Mouse (Mus musculus): ENCODE results near the gene Wnt3a. TPM values are rescaled to one million over a fixed set of nuclear protein-coding genes. Genes with fewer than 3 reads are reported as not detected.
"Not testable (repeated sequence)": the region's sequence is repeated elsewhere in the genome, so short reads cannot be mapped to it uniquely, and the experiment has no call there.

The Wnt3a gene
- polyA plus RNA-seq, 1 experiment, result 1.1 TPM

DNA sequence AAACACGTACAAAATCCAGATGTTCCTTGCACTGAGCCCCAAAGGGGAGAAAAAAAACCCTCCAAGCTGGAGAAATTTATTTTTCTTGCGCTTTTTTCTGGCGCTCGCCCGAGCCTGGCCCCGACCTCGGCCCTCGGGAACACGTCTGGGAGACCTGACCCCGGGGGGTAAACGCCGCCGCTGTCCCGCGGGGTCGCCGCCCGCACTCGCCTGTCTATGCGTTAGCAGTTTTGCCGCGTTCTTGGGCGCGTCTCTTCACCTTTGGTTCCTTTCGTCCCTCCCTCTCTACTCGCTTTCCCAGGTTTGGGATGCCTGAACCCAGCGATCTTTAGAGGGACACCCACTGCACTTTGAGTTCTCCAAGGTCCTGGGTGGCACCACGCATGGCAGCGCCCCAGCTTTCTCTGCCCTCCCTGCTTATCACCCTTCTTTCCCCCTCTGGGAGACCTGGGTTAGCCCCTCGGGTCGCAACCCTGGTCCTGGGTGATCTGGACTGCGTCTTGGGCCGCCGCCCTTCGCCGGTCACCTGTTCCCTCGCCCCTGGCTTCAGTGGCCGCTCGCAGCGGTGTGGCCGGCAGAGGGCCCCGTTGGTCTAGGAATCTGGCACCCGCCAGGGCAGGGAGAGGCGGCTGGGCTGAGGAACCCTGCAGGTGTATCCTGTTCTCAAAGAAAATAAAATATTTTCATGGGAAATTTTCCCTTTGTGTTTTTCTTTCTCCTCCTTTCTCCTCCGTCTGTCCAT is 17.0 kb upstream of the Wnt3a start:
- DNase-seq (ENCODE audit: low read depth), result peak; percentile 67
- TF ChIP-seq CTCF (IDR thresholded peaks at IDR 0.05; ENCODE audit: borderline replicate concordance, extremely low read depth, insufficient read depth, insufficient read length) (peak; percentile 75), POLR2A (IDR thresholded peaks at IDR 0.05; ENCODE audit: borderline replicate concordance, extremely low read depth, insufficient read depth, insufficient read length, poor library complexity, severe bottlenecking) (no peak)

DNA sequence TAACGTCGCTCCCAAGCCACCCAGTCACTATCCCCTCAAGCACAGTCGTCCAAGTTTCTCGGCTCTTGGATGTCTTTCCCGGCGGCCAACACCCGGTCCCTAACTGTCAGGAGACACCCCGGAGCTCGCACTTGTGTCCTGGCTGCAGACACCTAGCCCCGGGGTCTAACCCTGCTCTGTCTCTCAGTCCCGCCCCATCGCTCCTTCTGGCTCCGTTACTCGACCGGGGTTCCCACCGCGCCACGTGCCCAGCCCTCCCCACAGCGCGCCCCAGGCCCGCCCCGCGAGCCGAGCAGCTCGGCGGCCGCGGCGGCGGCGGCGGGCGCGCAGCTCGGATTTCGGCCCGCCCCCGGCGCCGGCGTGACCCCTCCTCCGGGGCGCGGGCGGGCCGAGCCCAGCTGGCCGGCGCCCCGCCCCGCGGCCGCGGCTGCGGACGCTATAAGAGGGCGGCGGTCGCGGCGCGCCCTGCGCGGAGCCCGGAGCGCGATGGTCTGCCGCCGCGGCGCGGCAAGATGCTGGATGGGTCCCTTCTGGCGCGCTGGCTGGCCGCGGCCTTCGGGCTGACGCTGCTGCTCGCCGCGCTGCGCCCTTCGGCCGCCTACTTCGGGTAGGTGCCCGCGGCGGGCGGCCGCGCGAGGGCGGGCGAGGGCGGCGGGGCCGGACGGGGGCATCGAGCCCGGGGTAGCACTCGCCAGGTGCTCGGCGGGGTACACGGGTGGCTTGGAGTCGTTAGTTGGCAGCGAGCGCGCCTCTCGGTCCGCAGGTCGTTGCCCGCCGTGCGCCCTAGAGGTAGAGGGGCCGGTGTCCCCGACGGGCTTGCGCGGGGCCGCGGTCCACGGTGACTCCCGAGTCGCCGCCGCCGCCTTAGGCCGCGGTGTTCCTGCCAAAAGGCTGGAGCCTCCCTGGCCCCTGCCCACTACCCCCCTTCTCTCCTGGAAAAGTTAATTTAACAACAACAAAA is 16.2 kb upstream of the Wnt3a start, which contains the start of gene Wnt9a:
Gene Wnt9a (plus strand): TSS at position 468 of the 961 bp plus-strand sequence.
- DNase-seq (ENCODE audit: low read depth), result no peak
- TF ChIP-seq CTCF (IDR thresholded peaks at IDR 0.05; ENCODE audit: borderline replicate concordance, extremely low read depth, insufficient read depth, insufficient read length) (no peak), POLR2A (IDR thresholded peaks at IDR 0.05; ENCODE audit: borderline replicate concordance, extremely low read depth, insufficient read depth, insufficient read length, poor library complexity, severe bottlenecking) (peak; percentile 54; the same call in 1 of the 2 replicates)

DNA sequence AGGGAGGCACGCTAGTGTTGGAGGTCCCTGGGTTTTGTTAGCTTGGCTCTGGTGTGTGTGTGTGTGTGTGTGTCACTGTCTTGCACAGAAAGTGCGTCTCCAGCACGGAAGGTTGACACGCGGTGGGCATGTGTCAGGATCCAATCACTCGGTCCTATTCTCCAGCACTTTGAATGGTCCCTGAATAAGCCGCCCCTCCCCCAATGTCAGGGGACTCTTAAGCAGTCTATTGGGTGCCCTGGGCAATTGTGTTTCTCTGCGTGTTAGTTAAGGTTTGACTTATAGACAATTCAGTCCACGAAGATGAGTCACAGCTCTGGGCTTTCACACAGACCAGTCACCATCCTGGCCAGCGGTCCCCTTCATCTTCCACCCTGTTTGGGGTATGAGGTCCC is 15.3 kb upstream of the Wnt3a start:
- no peak for DNase-seq (ENCODE audit: low read depth)
- TF ChIP-seq POLR2A (IDR thresholded peaks at IDR 0.05; ENCODE audit: borderline replicate concordance, extremely low read depth, insufficient read depth, insufficient read length, poor library complexity, severe bottlenecking) (no peak), CTCF (IDR thresholded peaks at IDR 0.05; ENCODE audit: borderline replicate concordance, extremely low read depth, insufficient read depth, insufficient read length) (no peak)

DNA sequence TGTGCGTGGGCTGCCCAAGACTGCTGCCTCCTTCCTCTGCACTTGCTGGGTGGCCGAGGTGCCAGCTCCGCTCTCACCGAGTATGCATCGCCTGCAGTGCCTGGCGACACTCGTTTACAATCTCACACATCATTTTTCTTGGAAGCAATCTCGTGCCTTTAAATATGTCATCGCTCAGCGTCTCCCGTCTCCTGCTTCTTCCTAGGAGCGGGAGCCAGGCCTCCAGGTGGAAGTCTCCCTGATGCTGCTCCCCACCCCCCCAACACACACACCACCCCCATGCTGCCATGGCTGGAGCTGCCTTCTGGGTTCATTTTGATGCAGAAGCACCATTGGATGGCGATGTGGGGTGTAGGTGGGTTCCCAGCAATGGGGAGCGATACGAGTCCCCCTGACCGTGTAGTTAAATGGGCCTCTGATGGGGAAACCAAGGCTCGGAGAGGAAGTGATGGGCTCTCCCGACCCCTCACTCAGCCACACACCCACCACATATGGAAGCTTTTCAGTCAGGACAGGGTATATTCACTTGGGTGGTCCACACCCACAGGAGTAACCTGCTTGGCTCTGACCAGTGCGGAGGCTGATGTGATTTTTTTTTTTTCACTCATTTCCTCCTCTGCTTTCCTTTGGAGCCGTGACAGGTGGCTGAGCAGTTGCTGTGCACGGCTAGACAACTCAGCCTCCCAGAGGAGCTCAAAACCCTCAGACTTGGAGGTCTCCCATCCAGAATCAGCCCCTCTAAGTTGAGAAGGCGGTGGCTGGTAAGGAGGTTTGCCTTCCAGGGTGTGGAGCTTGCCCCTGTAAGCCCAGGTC is 14.7 kb upstream of the Wnt3a start:
- no peak for DNase-seq (ENCODE audit: low read depth)
- no peak for TF ChIP-seq POLR2A (IDR thresholded peaks at IDR 0.05; ENCODE audit: borderline replicate concordance, extremely low read depth, insufficient read depth, insufficient read length, poor library complexity, severe bottlenecking)
- TF ChIP-seq CTCF (IDR thresholded peaks at IDR 0.05; ENCODE audit: borderline replicate concordance, extremely low read depth, insufficient read depth, insufficient read length), result no peak

DNA sequence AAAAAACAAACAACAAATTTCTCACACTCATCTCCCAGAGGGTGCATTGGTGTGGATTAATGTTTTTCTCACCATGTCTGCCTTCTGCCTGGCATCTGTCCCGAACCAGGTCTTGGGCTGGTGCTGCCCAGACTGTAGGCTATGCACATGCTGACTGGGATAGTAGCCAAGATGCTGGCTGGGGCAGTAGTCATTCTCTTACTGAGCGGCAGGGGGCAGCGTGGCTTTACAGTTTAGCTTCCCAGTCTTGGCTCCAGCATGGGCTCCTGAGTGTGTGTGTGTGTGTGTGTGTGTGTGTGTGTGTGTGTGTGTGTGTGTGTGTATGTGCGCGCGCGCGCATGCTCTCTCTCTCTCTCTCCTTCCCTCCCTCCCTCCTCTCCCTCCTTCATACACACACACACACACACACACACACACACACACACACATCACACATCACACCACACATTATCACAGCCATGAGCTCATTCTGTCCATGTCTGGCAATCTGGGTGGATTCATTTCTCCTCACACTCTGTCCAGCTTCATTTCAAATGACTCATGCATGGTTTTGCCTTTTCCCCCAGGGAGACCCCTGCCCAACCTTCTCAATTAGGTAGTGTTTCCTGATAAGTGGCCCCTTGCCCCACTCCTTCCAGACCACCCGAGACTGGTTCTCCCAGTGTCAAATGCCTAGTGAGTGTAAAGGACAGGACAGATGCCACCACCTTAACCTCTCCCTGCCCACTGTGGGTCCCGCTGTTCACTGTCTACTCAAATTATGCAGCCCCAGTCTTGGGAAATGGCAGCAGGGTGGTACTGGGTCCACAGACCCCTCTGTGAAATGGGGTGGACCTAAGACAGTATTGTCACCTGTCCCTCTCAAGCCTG is 12.4 kb upstream of the Wnt3a start:
- TF ChIP-seq CTCF (IDR thresholded peaks at IDR 0.05; ENCODE audit: borderline replicate concordance, extremely low read depth, insufficient read depth, insufficient read length), result peak; percentile 82
- no peak for TF ChIP-seq POLR2A (IDR thresholded peaks at IDR 0.05; ENCODE audit: borderline replicate concordance, extremely low read depth, insufficient read depth, insufficient read length, poor library complexity, severe bottlenecking)
- peak; percentile 96 for DNase-seq (ENCODE audit: low read depth)

DNA sequence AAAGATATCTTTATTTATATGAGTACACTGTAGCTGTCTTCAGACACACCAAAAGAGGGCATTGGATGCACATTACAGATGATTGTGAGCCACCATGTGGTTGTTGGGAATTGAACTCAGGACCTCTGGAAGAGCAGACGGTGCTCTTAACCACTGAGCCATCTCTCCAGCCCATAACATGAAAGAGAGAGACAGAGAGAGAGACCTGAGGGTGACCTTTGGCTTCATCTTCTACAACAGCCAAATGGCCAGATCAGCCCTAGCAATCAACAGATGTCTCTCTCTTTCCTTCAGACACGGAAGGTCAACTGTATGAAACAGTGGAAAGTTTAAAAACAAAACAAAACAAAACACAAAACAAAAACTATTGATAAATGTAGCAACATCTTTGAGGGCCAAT is 10.5 kb upstream of the Wnt3a start:
- not testable (repeated sequence) for DNase-seq (ENCODE audit: low read depth)

DNA sequence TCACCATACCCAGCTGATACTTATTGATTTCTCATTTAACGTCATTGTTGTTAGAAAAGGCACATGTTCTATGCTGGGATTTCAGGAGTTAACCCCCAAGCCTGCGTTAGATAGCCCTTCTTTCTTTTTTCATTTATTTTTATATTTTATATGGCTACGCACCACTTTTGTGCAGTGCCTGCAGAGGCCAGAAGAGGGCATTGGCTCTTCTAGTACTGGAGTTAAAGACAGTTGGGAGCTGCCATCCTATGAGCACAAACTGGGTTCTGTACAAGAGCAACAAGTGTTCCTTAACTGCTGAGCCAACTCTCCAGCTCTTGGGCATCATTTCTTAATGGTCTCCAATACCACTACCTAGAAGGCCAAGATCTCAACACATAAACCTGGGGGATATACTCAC is 9.6 kb upstream of the Wnt3a start:
- no peak for TF ChIP-seq POLR2A (IDR thresholded peaks at IDR 0.05; ENCODE audit: borderline replicate concordance, extremely low read depth, insufficient read depth, insufficient read length, poor library complexity, severe bottlenecking)
- peak; percentile 56; the same call in 1 of the 2 replicates for TF ChIP-seq CTCF (IDR thresholded peaks at IDR 0.05; ENCODE audit: borderline replicate concordance, extremely low read depth, insufficient read depth, insufficient read length)
- DNase-seq (ENCODE audit: low read depth), result no peak

DNA sequence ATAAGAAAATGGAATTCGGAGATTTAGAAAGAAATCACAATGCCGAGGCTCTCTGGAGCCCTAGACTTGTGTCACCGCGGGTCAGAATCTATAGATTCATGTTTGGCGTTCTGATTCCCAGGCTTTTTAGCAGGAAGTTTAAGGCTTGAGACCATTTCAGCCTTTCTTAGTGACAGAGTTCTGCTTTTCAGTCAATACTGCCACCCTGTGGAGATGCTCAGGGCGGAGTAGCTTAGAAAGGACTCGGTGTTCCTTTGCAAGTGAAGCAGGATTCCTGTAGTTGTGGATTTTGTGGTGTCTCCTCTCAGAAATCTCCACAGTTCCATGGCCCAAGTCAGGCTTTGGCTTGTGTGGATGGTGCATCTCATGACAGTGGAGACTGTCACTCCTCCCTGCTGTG is 7.4 kb upstream of the Wnt3a start:
- TF ChIP-seq CTCF (IDR thresholded peaks at IDR 0.05; ENCODE audit: borderline replicate concordance, extremely low read depth, insufficient read depth, insufficient read length) (peak; percentile 76; the same call in 1 of the 2 replicates), POLR2A (IDR thresholded peaks at IDR 0.05; ENCODE audit: borderline replicate concordance, extremely low read depth, insufficient read depth, insufficient read length, poor library complexity, severe bottlenecking) (no peak)

DNA sequence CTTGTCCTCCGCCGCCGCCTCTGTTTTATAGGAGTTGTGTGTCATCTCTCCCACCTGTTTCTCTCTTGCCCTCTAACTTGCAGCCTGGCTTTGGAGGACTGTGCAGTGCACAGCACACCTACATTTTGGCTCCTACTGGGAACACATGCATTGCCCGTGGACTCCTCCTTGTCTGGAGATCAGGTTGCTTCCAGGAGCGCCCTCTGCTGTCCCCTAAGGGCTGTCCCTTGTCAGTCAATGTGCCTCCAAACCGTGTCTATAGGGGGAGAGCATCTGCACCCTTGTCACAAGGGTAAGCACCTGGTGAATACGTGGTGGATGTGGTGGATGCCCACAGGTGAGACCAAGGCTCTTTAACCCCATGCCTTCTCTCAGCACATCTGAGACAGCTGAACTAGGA is 3.1 kb upstream of the Wnt3a start:
- TF ChIP-seq POLR2A (IDR thresholded peaks at IDR 0.05; ENCODE audit: borderline replicate concordance, extremely low read depth, insufficient read depth, insufficient read length, poor library complexity, severe bottlenecking) (no peak), CTCF (IDR thresholded peaks at IDR 0.05; ENCODE audit: borderline replicate concordance, extremely low read depth, insufficient read depth, insufficient read length) (peak; percentile 71)
- peak; percentile 71 for DNase-seq (ENCODE audit: low read depth)

More for the DNA sequence above, 7.4 kb upstream of the Wnt3a start:
- peak; percentile 83 for DNase-seq (ENCODE audit: low read depth)

DNA sequence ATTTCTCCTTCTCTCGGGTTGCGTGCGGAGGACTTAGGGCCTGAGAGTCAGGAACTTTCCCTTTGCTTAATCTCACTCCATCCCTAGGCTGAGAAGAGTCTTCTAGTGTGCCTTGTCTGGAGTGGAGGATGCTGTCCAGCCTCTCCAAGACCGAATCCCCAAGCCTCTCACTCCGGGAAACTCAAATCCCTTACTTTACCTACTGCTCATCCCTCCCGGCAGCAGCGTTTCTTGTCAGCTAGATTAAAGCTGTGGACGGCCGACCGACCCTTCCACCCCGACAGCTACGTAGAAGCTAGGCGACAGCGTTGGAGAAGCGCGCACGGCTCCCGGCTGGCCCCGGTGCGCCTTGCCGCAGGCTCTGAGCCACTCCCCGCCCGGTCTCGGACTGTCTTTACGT is 846 bp downstream of the Wnt3a start:
- no peak for DNase-seq (ENCODE audit: low read depth)
- TF ChIP-seq POLR2A (IDR thresholded peaks at IDR 0.05; ENCODE audit: borderline replicate concordance, extremely low read depth, insufficient read depth, insufficient read length, poor library complexity, severe bottlenecking) (no peak), CTCF (IDR thresholded peaks at IDR 0.05; ENCODE audit: borderline replicate concordance, extremely low read depth, insufficient read depth, insufficient read length) (no peak)

All from brain, embryonic 14.5 days (tissue).